Mouse (Mus musculus): ENCODE results near the gene Lrrfip1. TPM values are rescaled to one million over a fixed set of nuclear protein-coding genes. Genes with fewer than 3 reads are reported as not detected.

Lrrfip1 gene
- polyA plus RNA-seq, 1 experiment = 0.63 TPM

GRCm38 (mm10) chr1:91070547-91070946 is 72.0 kb downstream of the Lrrfip1 start:
- no peak overlapping the region for H3K27ac ChIP-seq (ENCODE audit: control insufficient read depth, insufficient read depth, low read depth, low read length)
- no peaks in the 10 kb centered on the region for H3K36me3 ChIP-seq (ENCODE audit: control insufficient read depth, insufficient read depth, low read length)
- no peaks in the 10 kb centered on the region for H3K27me3 ChIP-seq (ENCODE audit: control insufficient read depth, insufficient read depth, low read length)
- no peak overlapping the region for H3K4me3 ChIP-seq (ENCODE audit: control insufficient read depth, low read depth, low read length)
- TF ChIP-seq CTCF (IDR thresholded peaks at IDR 0.05; ENCODE audit: control insufficient read depth, insufficient read depth, insufficient replicate concordance, low read depth, low read length) = no peak
- no peak for TF ChIP-seq POLR2A (IDR thresholded peaks at IDR 0.05; ENCODE audit: control insufficient read depth, low read depth, low read length)
- no peaks in the 10 kb centered on the region for H3K4me1 ChIP-seq (ENCODE audit: control insufficient read depth, insufficient read depth, low read length)

GRCm38 (mm10) chr1:91071671-91072290 is 73.2 kb downstream of the Lrrfip1 start:
- Histone ChIP-seq H3K36me3 (ENCODE audit: control insufficient read depth, insufficient read depth, low read length) (no peaks in the 10 kb centered on the region), H3K27me3 (ENCODE audit: control insufficient read depth, insufficient read depth, low read length) (no peaks in the 10 kb centered on the region), H3K4me3 (ENCODE audit: control insufficient read depth, low read depth, low read length) (no peak overlapping the region), H3K4me1 (ENCODE audit: control insufficient read depth, insufficient read depth, low read length) (no peaks in the 10 kb centered on the region), H3K27ac (ENCODE audit: control insufficient read depth, insufficient read depth, low read depth, low read length) (no peak overlapping the region)
- no peak for TF ChIP-seq CTCF (IDR thresholded peaks at IDR 0.05; ENCODE audit: control insufficient read depth, insufficient read depth, insufficient replicate concordance, low read depth, low read length)

- TF ChIP-seq CTCF (IDR thresholded peaks at IDR 0.05; ENCODE audit: control insufficient read depth, insufficient read depth, insufficient replicate concordance, low read depth, low read length) = no peak
- TF ChIP-seq POLR2A (IDR thresholded peaks at IDR 0.05; ENCODE audit: control insufficient read depth, low read depth, low read length) = no peak
- H3K36me3 ChIP-seq (ENCODE audit: control insufficient read depth, insufficient read depth, low read length) = no peaks in the 10 kb centered on the region
- H3K4me3 ChIP-seq (ENCODE audit: control insufficient read depth, low read depth, low read length) = no peak overlapping the region
- H3K27ac ChIP-seq (ENCODE audit: control insufficient read depth, insufficient read depth, low read depth, low read length) = no peak overlapping the region
- H3K27me3 ChIP-seq (ENCODE audit: control insufficient read depth, insufficient read depth, low read length) = no peaks in the 10 kb centered on the region
- peaks cover 10% of the 10 kb centered on the region for H3K4me1 ChIP-seq (ENCODE audit: control insufficient read depth, insufficient read depth, low read length)
Observed at GRCm38 (mm10) chr1:91076946-91077345, 78.4 kb downstream of the Lrrfip1 start.

GRCm38 (mm10) chr1:91077456-91077855 is 78.9 kb downstream of the Lrrfip1 start:
- Histone ChIP-seq H3K27me3 (ENCODE audit: control insufficient read depth, insufficient read depth, low read length) (no peaks in the 10 kb centered on the region), H3K4me1 (ENCODE audit: control insufficient read depth, insufficient read depth, low read length) (peaks cover 10% of the 10 kb centered on the region), H3K4me3 (ENCODE audit: control insufficient read depth, low read depth, low read length) (no peak overlapping the region), H3K36me3 (ENCODE audit: control insufficient read depth, insufficient read depth, low read length) (no peaks in the 10 kb centered on the region), H3K27ac (ENCODE audit: control insufficient read depth, insufficient read depth, low read depth, low read length) (no peak overlapping the region)
- TF ChIP-seq POLR2A (IDR thresholded peaks at IDR 0.05; ENCODE audit: control insufficient read depth, low read depth, low read length) = no peak
- no peak for TF ChIP-seq CTCF (IDR thresholded peaks at IDR 0.05; ENCODE audit: control insufficient read depth, insufficient read depth, insufficient replicate concordance, low read depth, low read length)

- Histone ChIP-seq H3K36me3 (ENCODE audit: control insufficient read depth, insufficient read depth, low read length) (no peaks in the 10 kb centered on the region), H3K4me3 (ENCODE audit: control insufficient read depth, low read depth, low read length) (no peak overlapping the region), H3K27ac (ENCODE audit: control insufficient read depth, insufficient read depth, low read depth, low read length) (no peak overlapping the region), H3K4me1 (ENCODE audit: control insufficient read depth, insufficient read depth, low read length) (peaks cover 10% of the 10 kb centered on the region), H3K27me3 (ENCODE audit: control insufficient read depth, insufficient read depth, low read length) (no peaks in the 10 kb centered on the region)
- TF ChIP-seq POLR2A (IDR thresholded peaks at IDR 0.05; ENCODE audit: control insufficient read depth, low read depth, low read length) (no peak), CTCF (IDR thresholded peaks at IDR 0.05; ENCODE audit: control insufficient read depth, insufficient read depth, insufficient replicate concordance, low read depth, low read length) (no peak)
Observed at GRCm38 (mm10) chr1:91077980-91078379, 79.4 kb downstream of the Lrrfip1 start.

GRCm38 (mm10) chr1:91079740-91080422 is 81.3 kb downstream of the Lrrfip1 start:
- H3K27me3 ChIP-seq (ENCODE audit: control insufficient read depth, insufficient read depth, low read length) = no peaks in the 10 kb centered on the region
- H3K27ac ChIP-seq (ENCODE audit: control insufficient read depth, insufficient read depth, low read depth, low read length) = no peak overlapping the region
- H3K36me3 ChIP-seq (ENCODE audit: control insufficient read depth, insufficient read depth, low read length) = no peaks in the 10 kb centered on the region
- TF ChIP-seq CTCF (IDR thresholded peaks at IDR 0.05; ENCODE audit: control insufficient read depth, insufficient read depth, insufficient replicate concordance, low read depth, low read length) (no peak), POLR2A (IDR thresholded peaks at IDR 0.05; ENCODE audit: control insufficient read depth, low read depth, low read length) (no peak)
- peaks cover 10% of the 10 kb centered on the region for H3K4me1 ChIP-seq (ENCODE audit: control insufficient read depth, insufficient read depth, low read length)
- H3K4me3 ChIP-seq (ENCODE audit: control insufficient read depth, low read depth, low read length) = no peak overlapping the region

- Histone ChIP-seq H3K27me3 (ENCODE audit: control insufficient read depth, insufficient read depth, low read length) (no peaks in the 10 kb centered on the region), H3K4me3 (ENCODE audit: control insufficient read depth, low read depth, low read length) (no peak overlapping the region), H3K4me1 (ENCODE audit: control insufficient read depth, insufficient read depth, low read length) (peaks cover 10% of the 10 kb centered on the region), H3K27ac (ENCODE audit: control insufficient read depth, insufficient read depth, low read depth, low read length) (no peak overlapping the region), H3K36me3 (ENCODE audit: control insufficient read depth, insufficient read depth, low read length) (no peaks in the 10 kb centered on the region)
- TF ChIP-seq POLR2A (IDR thresholded peaks at IDR 0.05; ENCODE audit: control insufficient read depth, low read depth, low read length) (no peak), CTCF (IDR thresholded peaks at IDR 0.05; ENCODE audit: control insufficient read depth, insufficient read depth, insufficient replicate concordance, low read depth, low read length) (no peak)
Observed at GRCm38 (mm10) chr1:91080423-91080749, 81.8 kb downstream of the Lrrfip1 start.
